18 mouse cellular contexts compared by ENCODE assay signal in the genomic region with DNA sequence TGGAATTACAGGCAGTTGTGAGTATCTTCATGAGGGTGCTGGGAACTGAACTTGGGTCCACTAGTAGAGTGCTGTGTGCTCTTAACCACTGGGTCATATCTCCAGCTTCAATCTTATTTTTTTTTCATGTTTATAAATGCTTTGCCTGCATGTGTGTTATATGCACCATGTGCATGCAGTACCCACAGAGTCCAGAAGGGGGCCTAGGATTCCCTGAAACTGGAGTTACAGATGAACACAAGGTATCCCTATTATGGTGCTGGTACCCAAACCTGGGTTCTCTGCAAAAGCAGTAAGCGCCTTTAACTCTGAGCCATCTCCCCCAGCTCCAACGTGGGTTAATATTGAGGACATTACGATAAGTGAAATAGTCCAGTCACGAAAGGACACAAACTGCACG. TPM values are rescaled to one million over a fixed set of nuclear protein-coding genes. Genes with fewer than 3 reads are reported as not detected.
A peak's percentile ranks its signal among the peaks of the same experiment; 100 is the strongest.
DNase-seq lines count a peak whose midpoint lies in the region; ATAC-seq and TF ChIP-seq lines count a peak whose summit lies in the region.
"Had no signal": no experiment of that assay in that cellular context is flagged by ENCODE, and none has a peak within 500 bp of the region (broad histone marks: within the 10 kb centered on the region; RNA-seq: fewer than 3 reads in every experiment).

No protein-coding gene starts in this region.

- H3K79me2 ChIP-seq in heart, adult 2 months (replicated peaks; ENCODE audit: control insufficient read depth, insufficient read depth, low read length): no peaks in the 10 kb centered on the region

- no peak overlapping the region for H3K27ac ChIP-seq in heart, adult 2 months
- no peak overlapping the region for H3K27ac ChIP-seq in liver, postnatal 0 days (ENCODE audit: low read depth)
- H3K27ac ChIP-seq in liver, embryonic 11.5 days (ENCODE audit: low read depth, low read length): no peak overlapping the region
- H3K27ac ChIP-seq: macrophage had no signal

- no peaks in the 10 kb centered on the region for H3K4me1 ChIP-seq in heart, adult 2 months (ENCODE audit: control insufficient read depth, insufficient read depth, low read length)
- H3K4me1 ChIP-seq in liver, postnatal 0 days (ENCODE audit: insufficient read depth): no peaks in the 10 kb centered on the region
- no peaks in the 10 kb centered on the region for H3K4me1 ChIP-seq in liver, embryonic 11.5 days (replicated peaks; ENCODE audit: control insufficient read depth, insufficient read depth, low read length)
- peaks cover 79% of the 10 kb centered on the region for H3K4me1 ChIP-seq in E14TG2a.4 (replicated peaks; ENCODE audit: low read depth, low read length)

- TF ChIP-seq EP300 in heart, adult 2 months (IDR thresholded peaks at IDR 0.05; ENCODE audit: insufficient read depth, low read depth, low read length): no peak
- no peak for TF ChIP-seq EP300 in liver, postnatal 0 days (IDR thresholded peaks at IDR 0.05; ENCODE audit: low read depth)

- intact Hi-C loops in heart, adult 2 months (cut with DNase I): no loop called here
- intact Hi-C loops in heart, postnatal 25 days (cut with DNase I): loop anchor here (5.0 kb wide), 1 partner anchor 51 kb away; a partner anchor contains a TSS

- H3K9me3 ChIP-seq in liver, postnatal 0 days (ENCODE audit: low read length): peaks cover 4% of the 10 kb centered on the region; the same call in 1 of the 2 replicates
- peaks cover 3% of the 10 kb centered on the region; the same call in 1 of the 2 replicates for H3K9me3 ChIP-seq in liver, embryonic 11.5 days (ENCODE audit: control insufficient read depth, low read length)
- H3K9me3 ChIP-seq in E14TG2a.4 (ENCODE audit: low read length): no peaks in the 10 kb centered on the region

- 83% methylated on average over 5 of the region's 5 CpGs for WGBS in heart, adult 2 months
- WGBS in liver, postnatal 0 days (ENCODE audit: insufficient replicate concordance): 91% methylated on average over 5 of the region's 5 CpGs
- WGBS in liver, embryonic 11.5 days: 89% methylated on average over 5 of the region's 5 CpGs

- no peak for TF ChIP-seq POLR2A in heart, adult 2 months (IDR thresholded peaks at IDR 0.05; ENCODE audit: insufficient read depth, low read depth, low read length)

- no peak for ATAC-seq in liver, postnatal 0 days
- no peak for ATAC-seq in liver, embryonic 11.5 days (replicated peaks; ENCODE audit: low FRiP score)
- ATAC-seq: inflammation-experienced regulatory T-cells, adult 6 months had no signal

- TF ChIP-seq CTCF in heart, adult 2 months (IDR thresholded peaks at IDR 0.05): peak; percentile 37
- TF ChIP-seq CTCF in liver, postnatal 0 days (IDR thresholded peaks at IDR 0.05; ENCODE audit: low read depth): peak; percentile 39
- peak; percentile 91 for TF ChIP-seq CTCF in E14TG2a.4 (conservative IDR thresholded peaks at IDR 0.05; ENCODE audit: low read length)

- no peaks in the 10 kb centered on the region for H3K36me3 ChIP-seq in heart, adult 2 months (ENCODE audit: control insufficient read depth, insufficient read depth, low read length)
- H3K36me3 ChIP-seq in liver, postnatal 0 days (replicated peaks; ENCODE audit: insufficient read depth, low read length): no peaks in the 10 kb centered on the region
- H3K36me3 ChIP-seq in liver, embryonic 11.5 days (ENCODE audit: control insufficient read depth, insufficient read depth, low read length): no peaks in the 10 kb centered on the region
- no peaks in the 10 kb centered on the region; the same call in 1 of the 2 replicates for H3K36me3 ChIP-seq in E14TG2a.4 (ENCODE audit: insufficient read depth, low read length)

- no peak overlapping the region for H3K4me2 ChIP-seq in liver, postnatal 0 days (ENCODE audit: low read depth, low read length)
- H3K4me2 ChIP-seq in liver, embryonic 11.5 days: no peak overlapping the region

- no peaks in the 10 kb centered on the region; the same call in 1 of the 2 replicates for H3K27me3 ChIP-seq in heart, adult 2 months (ENCODE audit: control insufficient read depth, insufficient read depth, low read length)
- H3K27me3 ChIP-seq in liver, postnatal 0 days (ENCODE audit: insufficient read depth, low read length): 0 out of 2 replicates have a peak, but pooled peaks cover 8% of the 10 kb centered on the region
- peaks cover 27% of the 10 kb centered on the region for H3K27me3 ChIP-seq in liver, embryonic 11.5 days (replicated peaks; ENCODE audit: control insufficient read depth, insufficient read depth, low read length)
- peaks cover 11% of the 10 kb centered on the region for H3K27me3 ChIP-seq in E14TG2a.4 (ENCODE audit: insufficient read depth, low read length)

- H3K4me3 ChIP-seq in heart, adult 2 months: no peak overlapping the region
- no peak overlapping the region for H3K4me3 ChIP-seq in liver, postnatal 0 days (ENCODE audit: low read depth, low read length)
- no peak overlapping the region for H3K4me3 ChIP-seq in liver, embryonic 11.5 days (ENCODE audit: low read depth, low read length)
- no peak overlapping the region for H3K4me3 ChIP-seq in E14TG2a.4 (replicated peaks; ENCODE audit: low read length)
- H3K4me3 ChIP-seq: embryonic facial prominence, embryonic 10.5 days; hindbrain, embryonic 10.5 days; midbrain, embryonic 10.5 days had no signal

- no peak for DNase-seq in heart, adult 2 months
- DNase-seq in heart, postnatal 25 days (ENCODE audit: low spot score): no peak
- DNase-seq in liver, postnatal 0 days: no peak
- no peak for DNase-seq in liver, embryonic 11.5 days (ENCODE audit: low spot score)
- peak; percentile 72 for DNase-seq in ZHBTc4 (ENCODE audit: low read depth, low spot score)
- no peak for DNase-seq in adipocyte (ENCODE audit: low spot score)
- DNase-seq: cerebellum, adult 9-10 months; lung, adult 18-20 months; right cerebral cortex, postnatal 4 days; thymus, postnatal 36 days had no signal

- H3K9ac ChIP-seq in heart, adult 2 months (ENCODE audit: low read depth, low read length): no peak overlapping the region
- no peak overlapping the region for H3K9ac ChIP-seq in liver, postnatal 0 days (replicated peaks)
- no peak overlapping the region for H3K9ac ChIP-seq in liver, embryonic 11.5 days (ENCODE audit: low read depth, low read length)

RNA-seq across cellular contexts. Expression of a gene that starts 52.5 kb away (rescaled TPM):
- total RNA-seq in heart, adult 2 months (2021): 1 to 10 TPM; 1.8 to 3.0 TPM
- polyA plus RNA-seq in heart, adult 2 months (2012; rRNA removed): 0.23 and 1.5 TPM in 2 replicates
- total RNA-seq in heart, postnatal 25 days (2021): 1 to 10 TPM in 1 of 2 experiments, under 1 TPM in 1; 0.91 to 1.1 TPM
- polyA plus RNA-seq in liver, postnatal 0 days (2015; fragmentation: Nextera tagmentation; extraction: Ambion mirVana): 0.11 TPM in 2 replicates
- 0.88 and 1.4 TPM in 2 replicates for polyA plus RNA-seq in liver, embryonic 11.5 days (2014; fragmentation: Nextera tagmentation; extraction: Ambion mirVana)
- total RNA-seq: common myeloid progenitor, adult 5-6 weeks; monocyte, adult 5-6 weeks had no signal
- polyA plus RNA-seq: inflammation-experienced regulatory T-cells, adult 6 months; macrophage had no signal

Comparison
In these comparisons a context has a peak if more than half of its experiments do, and no peak if none do; other contexts are left out.
1. CTCF ChIP-seq: peak in every context shown above with its lines; median percentile 91 in E14TG2a.4; 39 in liver, postnatal 0 days; 37 in heart, adult 2 months.